Mouse (Mus musculus): Measurements from ENCODE around the gene Prss1. TPM values are rescaled to one million over a fixed set of nuclear protein-coding genes. Genes with fewer than 3 reads are reported as not detected.
"Not testable (repeated sequence)": the region's sequence is repeated elsewhere in the genome, so short reads cannot be mapped to it uniquely, and the experiment has no call there.

Prss1 gene
- 0.45 and 3.8 TPM in 2 replicates for polyA plus RNA-seq (2015; fragmentation: Nextera tagmentation; extraction: Ambion mirVana)

DNA sequence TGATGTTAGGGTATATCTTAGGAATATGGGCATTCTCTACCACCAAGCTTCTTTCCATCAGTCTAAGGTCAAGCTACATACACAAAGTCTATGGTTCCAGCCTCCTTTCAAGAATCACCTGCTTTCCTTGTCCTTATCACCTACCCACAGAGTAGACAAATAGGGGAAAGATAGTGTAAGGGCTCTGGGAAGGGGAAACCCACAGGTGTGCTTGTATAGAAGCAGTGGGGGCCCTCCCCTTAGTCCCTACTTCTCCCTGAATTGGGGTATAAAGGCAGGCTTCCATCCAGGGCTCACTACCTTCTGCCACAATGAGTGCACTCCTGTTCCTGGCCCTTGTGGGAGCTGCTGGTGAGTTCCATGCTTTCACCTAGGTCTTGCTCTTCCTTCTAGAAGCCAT, at the start of gene Prss1:
Prss1 (plus strand) TSS at position 301 of the 400 bp plus-strand sequence.
- not testable (repeated sequence) for H3K4me3 ChIP-seq (replicated peaks); H3K27me3 ChIP-seq; H3K9me3 ChIP-seq (replicated peaks); H3K9ac ChIP-seq; H3K4me1 ChIP-seq (replicated peaks); H3K4me2 ChIP-seq; ATAC-seq (ENCODE audit: insufficient read depth); H3K27ac ChIP-seq (replicated peaks); H3K36me3 ChIP-seq (replicated peaks)

DNA sequence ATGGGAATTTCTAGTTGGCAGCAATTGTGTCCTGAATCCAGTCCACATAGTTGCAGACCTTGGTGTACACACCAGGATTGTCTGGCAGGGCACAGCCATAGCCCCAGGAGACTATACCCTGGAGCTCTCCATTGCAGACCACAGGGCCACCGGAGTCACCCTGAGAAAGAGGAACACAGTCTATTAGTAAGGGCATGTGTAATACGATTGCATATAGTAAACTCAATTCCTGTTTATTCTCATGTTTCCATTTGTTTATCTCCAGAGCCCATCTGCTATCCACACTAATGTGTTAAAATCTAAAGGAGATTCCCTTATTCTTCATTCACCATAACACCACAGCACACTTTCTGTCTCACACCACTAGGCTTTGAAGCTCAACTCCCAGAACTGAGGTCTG, 16.5 kb upstream of the Prss1 start:
- not testable (repeated sequence) for H3K4me1 ChIP-seq (replicated peaks); H3K4me2 ChIP-seq; H3K9me3 ChIP-seq (replicated peaks); H3K27me3 ChIP-seq; H3K4me3 ChIP-seq (replicated peaks); ATAC-seq (ENCODE audit: insufficient read depth); H3K27ac ChIP-seq (replicated peaks); H3K36me3 ChIP-seq (replicated peaks); H3K9ac ChIP-seq
- WGBS (ENCODE audit: insufficient replicate concordance), result 46% methylated on average over 2 of the region's 2 CpGs

DNA sequence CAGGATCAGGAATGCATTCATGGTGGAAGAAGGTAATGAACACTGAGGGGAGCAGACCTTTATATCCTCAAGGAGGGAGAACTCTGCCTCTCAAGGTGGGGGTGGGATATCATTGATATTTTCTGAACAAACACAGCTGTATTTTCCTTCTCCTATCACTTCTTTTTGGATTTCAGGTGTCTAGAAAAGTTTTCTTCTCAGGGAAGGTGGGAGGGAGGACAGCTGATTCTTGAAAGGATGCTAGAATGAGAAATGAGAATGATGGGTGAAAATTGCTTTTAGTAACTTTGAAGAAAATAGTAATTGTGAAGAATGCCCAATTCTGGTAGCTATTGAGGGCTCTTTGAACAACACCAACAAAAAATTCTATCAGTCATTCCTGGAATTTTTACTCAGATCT, 12.7 kb upstream of the Prss1 start, which contains the start of gene Gm10334:
Gm10334 (minus strand) TSS at position 101 of the 400 bp plus-strand sequence.
- not testable (repeated sequence) for H3K4me1 ChIP-seq (replicated peaks); H3K4me2 ChIP-seq; ATAC-seq (ENCODE audit: insufficient read depth); H3K9me3 ChIP-seq (replicated peaks); H3K4me3 ChIP-seq (replicated peaks); H3K36me3 ChIP-seq (replicated peaks); H3K27ac ChIP-seq (replicated peaks); H3K27me3 ChIP-seq; H3K9ac ChIP-seq

DNA sequence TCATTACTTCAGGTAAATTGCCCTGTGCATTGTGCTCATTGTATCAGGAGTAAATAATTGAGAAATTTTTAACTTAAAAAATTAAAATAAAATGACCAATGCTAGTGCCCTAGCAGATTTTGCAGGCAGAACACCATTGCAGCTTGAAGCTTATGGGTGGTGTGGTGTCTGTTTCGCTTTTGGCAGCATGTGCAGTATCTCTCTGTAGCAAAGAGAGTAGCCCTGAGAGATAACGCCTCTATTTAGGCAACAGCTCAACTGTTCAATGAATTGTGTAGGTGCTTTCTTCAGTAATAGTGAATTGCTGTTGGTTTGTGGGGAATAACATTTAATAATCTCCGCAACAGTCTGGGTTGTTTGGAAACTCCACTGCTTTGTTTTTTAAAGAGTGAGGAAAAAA, 40.6 kb downstream of the Prss1 start:
- WGBS (ENCODE audit: insufficient replicate concordance), result 50% methylated on average over 3 of the region's 3 CpGs
- H3K9me3 ChIP-seq (replicated peaks), result no peaks in the 10 kb centered on the region
- no peak overlapping the region for H3K9ac ChIP-seq
- no peak for ATAC-seq (ENCODE audit: insufficient read depth)
- no peak overlapping the region for H3K27ac ChIP-seq (replicated peaks)
- H3K4me2 ChIP-seq, result no peak overlapping the region
- no peaks in the 10 kb centered on the region for H3K27me3 ChIP-seq
- H3K4me3 ChIP-seq (replicated peaks), result no peak overlapping the region
- H3K36me3 ChIP-seq (replicated peaks), result no peaks in the 10 kb centered on the region
- no peaks in the 10 kb centered on the region for H3K4me1 ChIP-seq (replicated peaks)

DNA sequence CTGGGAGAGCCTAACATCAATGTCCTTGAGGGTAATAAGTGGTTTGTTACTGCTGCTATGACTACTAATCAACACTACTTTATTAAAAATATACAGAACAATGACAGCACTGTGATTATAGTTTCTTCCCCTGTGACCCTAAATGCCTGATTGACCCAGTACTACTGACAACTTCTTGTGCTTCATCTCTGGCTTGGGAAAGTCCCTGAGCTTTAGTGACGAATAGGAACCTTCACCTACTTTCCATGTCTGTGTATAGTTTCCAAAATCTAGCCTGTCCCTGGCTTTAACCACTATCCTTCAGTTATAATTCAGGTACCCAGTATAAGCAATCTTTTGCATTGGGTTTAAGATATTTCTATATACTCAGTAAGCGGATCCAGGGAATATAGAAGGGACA, 46.2 kb downstream of the Prss1 start:
- WGBS (ENCODE audit: insufficient replicate concordance), result 54% methylated on average over 2 of the region's 2 CpGs
- no peak overlapping the region for H3K27ac ChIP-seq (replicated peaks)
- no peaks in the 10 kb centered on the region for H3K9me3 ChIP-seq (replicated peaks)
- H3K9ac ChIP-seq, result no peak overlapping the region
- no peak for ATAC-seq (ENCODE audit: insufficient read depth)
- no peak overlapping the region for H3K4me2 ChIP-seq
- no peaks in the 10 kb centered on the region for H3K36me3 ChIP-seq (replicated peaks)
- H3K4me3 ChIP-seq (replicated peaks), result no peak overlapping the region
- H3K4me1 ChIP-seq (replicated peaks), result no peaks in the 10 kb centered on the region
- no peaks in the 10 kb centered on the region for H3K27me3 ChIP-seq

DNA sequence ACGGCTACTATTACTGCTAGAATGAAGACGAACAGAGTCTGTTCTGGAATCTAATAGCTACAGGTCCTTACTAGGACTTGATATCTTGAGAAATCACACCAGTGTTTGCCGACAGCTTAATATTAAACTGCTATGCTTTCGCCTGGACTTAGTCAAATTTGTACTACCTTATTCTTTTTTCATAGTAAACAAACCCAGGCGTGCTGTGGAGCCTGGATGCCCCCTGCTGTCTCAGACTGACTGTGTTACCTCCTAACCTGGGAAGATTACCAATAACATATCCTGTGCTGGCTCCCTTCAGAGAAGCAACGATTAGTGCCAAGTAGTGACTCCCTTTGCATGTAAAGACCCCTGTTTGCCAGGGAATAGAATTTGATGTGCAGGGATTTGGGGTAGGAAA, 46.6 kb downstream of the Prss1 start:
- no peak for ATAC-seq (ENCODE audit: insufficient read depth)
- H3K27ac ChIP-seq (replicated peaks), result no peak overlapping the region
- WGBS (ENCODE audit: insufficient replicate concordance), result 51% methylated on average over 6 of the region's 6 CpGs
- no peaks in the 10 kb centered on the region for H3K27me3 ChIP-seq
- H3K4me2 ChIP-seq, result no peak overlapping the region
- no peak overlapping the region for H3K4me3 ChIP-seq (replicated peaks)
- no peaks in the 10 kb centered on the region for H3K36me3 ChIP-seq (replicated peaks)
- no peaks in the 10 kb centered on the region for H3K9me3 ChIP-seq (replicated peaks)
- H3K4me1 ChIP-seq (replicated peaks), result no peaks in the 10 kb centered on the region
- H3K9ac ChIP-seq, result no peak overlapping the region

Other genes with a start within 250 kb of the Prss1 start
- not detected in 2 replicates for gene Try4, start 156.7 kb upstream of the Prss1 start, polyA plus RNA-seq (2015; fragmentation: Nextera tagmentation; extraction: Ambion mirVana)
- gene Try5, start 142.1 kb upstream of the Prss1 start, polyA plus RNA-seq (2015; fragmentation: Nextera tagmentation; extraction: Ambion mirVana), result 1.9 TPM in 1 of 2 replicates, not detected in the other
- 0.35 and 3.7 TPM in 2 replicates for gene Try10, start 104.8 kb upstream of the Prss1 start, polyA plus RNA-seq (2015; fragmentation: Nextera tagmentation; extraction: Ambion mirVana)
- 0.51 TPM in 1 of 2 replicates, not detected in the other for gene Prss3, start 81.3 kb upstream of the Prss1 start, polyA plus RNA-seq (2015; fragmentation: Nextera tagmentation; extraction: Ambion mirVana)
- 0.14 and 0.64 TPM in 2 replicates for gene Gm5771, start 66.6 kb upstream of the Prss1 start, polyA plus RNA-seq (2015; fragmentation: Nextera tagmentation; extraction: Ambion mirVana)
- gene Gm10334, start 12.8 kb upstream of the Prss1 start, polyA plus RNA-seq (2015; fragmentation: Nextera tagmentation; extraction: Ambion mirVana), result 0.18 and 0.94 TPM in 2 replicates
- 0.22 and 1.1 TPM in 2 replicates for gene Prss2, start 62.9 kb downstream of the Prss1 start, polyA plus RNA-seq (2015; fragmentation: Nextera tagmentation; extraction: Ambion mirVana)
- gene Ephb6, start 146.6 kb downstream of the Prss1 start, polyA plus RNA-seq (2015; fragmentation: Nextera tagmentation; extraction: Ambion mirVana), result 0.48 and 0.59 TPM in 2 replicates
- 0.13 and 0.15 TPM in 2 replicates for gene Trpv6, start 177.5 kb downstream of the Prss1 start, polyA plus RNA-seq (2015; fragmentation: Nextera tagmentation; extraction: Ambion mirVana)
- 0.02 and 0.13 TPM in 2 replicates for gene Trpv5, start 221.8 kb downstream of the Prss1 start, polyA plus RNA-seq (2015; fragmentation: Nextera tagmentation; extraction: Ambion mirVana)
- 0.12 TPM in 1 of 2 replicates, not detected in the other for gene Llcfc1, start 225.5 kb downstream of the Prss1 start, polyA plus RNA-seq (2015; fragmentation: Nextera tagmentation; extraction: Ambion mirVana)
- gene Kel, start 245.4 kb downstream of the Prss1 start, polyA plus RNA-seq (2015; fragmentation: Nextera tagmentation; extraction: Ambion mirVana), result 299 and 347 TPM in 2 replicates

Measured in liver, embryonic 15.5 days (tissue).